Mouse (Mus musculus): ENCODE measurements around the gene Syne3.

Gene Syne3

DNA sequence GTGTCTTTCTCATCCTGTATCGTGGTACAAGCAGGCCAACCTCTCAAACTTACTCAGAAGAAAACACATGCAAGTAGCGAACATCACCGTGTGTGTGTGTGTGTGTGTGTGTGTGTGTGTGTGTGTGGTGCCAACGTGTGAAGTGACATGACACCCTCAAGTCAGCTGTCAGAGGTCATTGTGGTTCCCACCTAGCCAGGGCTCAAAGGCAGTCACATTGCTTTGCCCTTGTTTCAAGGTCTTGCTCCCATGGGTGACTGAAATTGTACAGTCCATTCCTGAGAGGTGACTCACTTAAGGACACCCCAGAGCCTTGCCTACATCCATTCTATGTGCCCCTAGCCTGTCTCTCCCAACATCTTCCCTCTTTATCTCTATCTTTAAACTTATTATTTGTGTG is 40.0 kb downstream of the Syne3 start:
- no peak for DNase-seq (ENCODE audit: low spot score in 2 of 2)

DNA sequence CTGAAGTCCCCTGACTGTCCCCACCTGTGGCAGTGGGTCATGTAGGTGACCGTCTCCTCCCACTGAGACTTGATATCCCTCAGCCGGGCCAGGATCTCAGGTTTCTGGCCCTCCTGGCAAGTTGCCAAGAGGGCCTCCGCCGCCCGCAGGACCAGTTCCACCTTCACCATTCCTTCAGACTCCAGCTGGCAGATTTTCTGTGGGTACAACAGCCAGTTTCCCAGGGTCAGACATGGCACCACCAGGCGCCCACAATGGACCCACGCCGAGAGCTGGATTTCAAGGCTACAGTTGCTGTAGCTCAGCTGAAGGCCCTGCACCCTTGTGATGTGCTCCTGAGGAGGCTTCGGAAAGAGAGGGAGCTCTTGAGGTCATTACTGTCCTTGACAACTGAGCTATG is 40.4 kb downstream of the Syne3 start:
- no peak for DNase-seq (ENCODE audit: low spot score in 2 of 2)

DNA sequence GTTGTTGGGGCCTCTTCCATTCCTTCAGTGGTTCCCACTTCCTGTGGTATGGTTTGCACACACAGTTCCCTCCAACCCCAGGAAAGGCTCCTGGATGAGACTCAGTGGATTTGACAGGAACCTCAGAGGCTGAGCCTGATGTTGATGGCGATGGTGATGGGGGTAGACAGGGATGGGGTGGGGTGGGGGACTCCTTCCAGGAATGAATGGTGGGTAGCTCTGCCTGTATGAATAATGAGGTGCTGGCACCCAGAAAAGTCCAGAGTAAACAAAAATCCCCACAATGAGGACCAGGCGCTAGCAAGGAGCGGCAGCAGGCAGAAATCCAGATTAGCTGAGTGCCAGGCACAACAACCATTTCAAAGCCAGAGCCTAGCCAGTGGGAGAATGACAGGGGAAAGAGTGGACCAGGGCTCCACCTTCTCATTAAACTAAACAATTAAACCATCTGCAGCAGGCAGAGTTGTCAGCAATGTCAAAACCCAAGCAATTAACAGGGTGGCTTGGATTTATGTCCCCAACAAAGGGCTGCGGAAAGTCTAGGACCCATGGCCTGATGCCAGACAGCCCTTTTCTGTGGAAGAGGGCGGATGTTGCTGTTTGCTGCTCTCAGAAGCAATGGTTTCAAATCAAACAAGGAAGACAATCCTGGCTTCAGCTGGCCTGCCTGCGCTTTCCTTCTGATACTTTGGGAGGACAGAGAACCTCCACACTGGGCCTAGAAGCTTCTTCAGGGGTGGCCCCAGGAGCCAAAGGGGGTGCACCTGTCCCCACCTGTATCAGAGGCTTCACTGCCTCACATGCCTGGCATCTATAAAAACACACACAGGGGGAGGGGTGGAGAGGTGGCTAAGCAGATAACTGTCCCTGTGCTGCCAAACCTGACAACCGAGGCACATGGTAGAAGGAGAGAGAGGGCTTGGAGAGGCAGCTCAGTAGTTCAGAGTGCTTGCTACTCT is 44.4 kb downstream of the Syne3 start:
- no peak for DNase-seq (ENCODE audit: low spot score in 2 of 2)

DNA sequence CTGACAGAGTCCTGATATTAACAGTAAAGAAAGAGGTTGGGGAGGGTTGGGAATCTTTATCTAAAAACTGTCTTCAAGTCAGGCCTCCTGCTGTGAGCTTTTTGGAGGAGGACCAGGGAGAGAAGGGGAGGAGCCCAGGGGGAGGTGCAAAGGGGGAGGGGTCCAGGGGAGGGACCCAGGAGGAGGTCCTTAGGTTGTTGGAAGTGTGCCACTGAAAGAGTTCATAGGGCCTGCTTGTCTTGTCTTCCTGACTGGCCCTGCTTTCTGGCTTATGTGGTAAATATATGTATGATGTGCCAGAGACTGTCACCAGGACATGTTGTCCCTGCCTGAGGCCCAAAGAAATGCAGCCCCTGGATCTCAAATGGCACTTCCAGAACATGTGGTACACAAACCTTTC is 49.2 kb downstream of the Syne3 start:
- DNase-seq (ENCODE audit: low spot score in 2 of 2): no peak

DNA sequence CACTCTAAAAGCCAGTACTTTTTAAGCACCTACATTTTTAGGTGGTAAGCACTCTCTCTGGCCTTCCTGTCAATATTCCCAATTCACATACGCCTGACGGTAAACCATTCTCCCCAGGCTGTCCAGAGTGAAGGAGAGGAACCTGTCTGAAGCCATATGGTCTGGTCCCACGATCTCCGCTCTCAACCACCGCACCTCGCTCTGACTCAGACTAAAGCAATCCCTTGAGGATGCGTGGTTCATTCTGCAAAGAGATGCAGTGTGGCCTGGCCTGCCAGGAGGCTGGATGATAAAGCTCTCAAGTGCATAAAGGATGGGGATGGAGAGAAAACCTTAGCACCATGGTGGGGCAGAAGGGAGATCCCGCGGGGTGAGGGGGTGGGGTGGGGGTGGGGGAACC is 49.6 kb downstream of the Syne3 start:
- DNase-seq (ENCODE audit: low spot score in 2 of 2): no peak

DNA sequence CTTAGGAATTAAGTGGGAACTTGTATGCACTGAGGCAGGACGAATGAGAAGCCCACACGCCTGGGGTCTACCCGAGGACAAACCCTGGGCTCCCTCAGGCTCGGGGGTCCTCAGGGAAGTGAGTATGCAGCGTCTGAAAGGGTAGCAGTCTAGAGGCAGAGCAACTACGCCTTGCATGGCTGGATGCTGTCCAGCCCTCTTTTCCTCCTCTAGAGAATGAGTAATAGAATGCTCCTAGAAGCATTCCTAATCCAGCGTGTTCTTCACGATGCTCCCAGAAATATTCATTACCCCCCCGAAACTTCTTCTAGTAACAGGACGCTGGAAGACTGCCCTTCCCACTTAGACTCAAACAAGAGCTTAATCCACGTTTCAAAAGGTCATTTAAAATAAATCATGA is 51.3 kb downstream of the Syne3 start:
- DNase-seq (ENCODE audit: low spot score in 2 of 2): no peak

DNA sequence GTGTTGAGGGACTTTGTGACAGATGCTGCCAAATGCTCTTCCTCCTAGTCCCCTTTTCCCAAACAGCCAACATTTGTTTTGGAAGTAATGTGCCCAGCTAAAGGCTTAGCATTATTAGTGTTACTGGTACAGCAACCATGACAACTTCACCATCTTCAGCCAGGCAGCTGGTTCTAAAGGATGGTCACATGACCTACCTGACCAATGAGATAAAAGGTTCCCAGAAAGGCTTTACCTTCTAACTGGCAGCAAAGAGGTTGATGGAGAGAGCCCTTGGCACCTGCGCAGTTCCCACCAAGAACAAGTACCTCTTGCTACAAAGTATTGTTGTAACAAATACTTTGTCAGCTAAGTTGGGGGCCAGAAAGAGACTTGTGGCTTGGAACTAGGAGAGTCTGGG is 52.4 kb downstream of the Syne3 start:
- no peak for DNase-seq (ENCODE audit: low spot score in 2 of 2)

DNA sequence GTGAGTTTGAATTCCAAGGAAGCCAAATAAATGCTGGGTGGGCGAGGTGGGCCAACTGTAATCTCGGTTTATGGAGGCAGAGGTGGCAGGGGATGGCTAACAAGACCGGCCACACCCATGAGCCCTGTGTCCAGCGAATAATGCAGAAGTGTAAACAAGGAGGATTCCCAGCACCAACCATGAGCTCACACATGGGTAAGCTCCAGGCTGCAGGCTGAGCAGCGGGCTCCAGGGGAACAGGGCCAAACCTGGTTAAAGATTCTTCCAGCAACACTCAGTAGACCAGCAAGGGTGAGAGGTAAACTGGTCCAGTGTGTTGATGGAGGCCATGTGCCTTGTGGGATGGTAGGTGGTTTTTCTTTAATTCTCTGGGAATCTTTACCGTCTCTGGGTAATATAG is 53.2 kb downstream of the Syne3 start:
- DNase-seq (ENCODE audit: low spot score in 2 of 2): no peak

DNA sequence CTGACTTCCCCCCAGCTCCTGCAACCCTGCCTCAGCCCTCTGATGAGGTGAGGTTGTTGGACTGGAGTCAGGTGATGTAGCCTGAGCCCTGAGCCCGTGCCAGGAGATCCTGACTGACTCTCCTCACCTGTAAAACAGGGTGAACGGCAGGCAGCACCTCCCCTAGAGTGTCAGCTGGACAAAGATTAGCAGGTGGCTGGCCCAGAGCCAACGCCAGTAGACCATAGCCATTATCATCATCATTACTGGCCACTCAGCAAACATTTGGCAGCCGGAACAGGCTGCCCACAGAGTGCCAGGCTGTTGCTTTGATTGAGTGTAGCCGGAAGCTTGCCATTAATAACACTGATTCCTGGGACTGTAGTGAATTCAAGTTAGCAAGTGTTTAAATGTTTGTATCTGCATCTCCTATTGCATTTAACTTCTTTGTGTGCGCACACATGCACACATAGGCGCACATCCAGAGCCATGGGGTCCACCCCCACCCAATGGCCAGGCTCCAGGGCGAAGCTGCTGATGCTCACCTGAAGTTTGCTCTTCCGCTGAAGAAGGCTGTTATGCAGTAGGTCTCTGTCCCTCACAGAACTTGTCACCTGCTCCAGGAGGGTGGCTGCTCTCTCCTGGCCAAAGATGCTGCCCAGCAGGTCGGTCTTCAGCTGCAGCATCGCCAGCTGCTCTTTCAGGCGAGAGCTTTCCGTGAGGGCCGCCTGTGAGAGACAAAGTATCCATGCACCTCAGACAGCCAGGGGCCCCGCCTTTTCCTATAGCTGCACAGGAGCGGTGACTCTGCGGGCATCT is 54.4 kb downstream of the Syne3 start:
- no peak for DNase-seq (ENCODE audit: low spot score in 2 of 2)

DNA sequence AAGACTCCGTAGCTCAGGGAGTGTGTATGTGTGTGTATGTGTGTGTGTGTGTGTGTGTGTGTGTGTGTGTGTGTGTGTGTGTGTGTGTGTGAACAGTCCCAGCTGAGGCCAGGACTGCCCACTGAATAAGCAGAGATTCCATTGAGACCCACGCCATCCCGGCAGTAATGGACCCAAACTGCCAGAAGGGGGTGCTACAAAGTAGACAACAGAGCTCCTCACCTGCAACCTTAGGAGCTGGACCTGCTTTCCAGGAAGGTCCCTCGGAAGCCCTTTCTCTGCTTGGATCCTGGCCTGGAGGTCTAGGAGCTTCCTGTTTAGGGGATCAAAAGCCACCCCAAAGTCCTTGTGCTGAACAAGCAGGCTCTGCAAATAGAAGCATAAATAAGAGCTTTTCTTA is 55.7 kb downstream of the Syne3 start:
- DNase-seq (ENCODE audit: low spot score in 2 of 2): peak; percentile 54 to 70

DNA sequence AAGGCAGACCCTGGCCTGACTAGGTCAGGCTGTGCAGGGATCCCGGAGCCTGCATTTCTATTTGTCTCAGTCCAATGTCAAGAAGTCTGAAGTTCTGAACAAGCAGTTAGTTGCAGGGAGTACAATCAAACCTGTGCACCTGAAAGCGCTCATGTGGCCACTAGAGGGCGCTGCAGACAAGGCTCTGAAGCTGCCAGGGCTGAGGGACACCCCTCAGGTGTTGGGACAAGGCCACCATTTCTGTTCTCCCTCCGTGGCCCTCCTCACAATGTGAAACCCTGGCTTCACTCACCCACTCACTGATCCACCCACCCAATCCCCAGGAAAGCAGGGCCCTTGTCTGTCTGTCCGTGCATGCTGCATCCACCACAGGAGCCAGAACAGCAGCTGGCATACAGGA is 57.2 kb downstream of the Syne3 start:
- DNase-seq (ENCODE audit: low spot score in 2 of 2): peak; percentile 78 to 90

DNA sequence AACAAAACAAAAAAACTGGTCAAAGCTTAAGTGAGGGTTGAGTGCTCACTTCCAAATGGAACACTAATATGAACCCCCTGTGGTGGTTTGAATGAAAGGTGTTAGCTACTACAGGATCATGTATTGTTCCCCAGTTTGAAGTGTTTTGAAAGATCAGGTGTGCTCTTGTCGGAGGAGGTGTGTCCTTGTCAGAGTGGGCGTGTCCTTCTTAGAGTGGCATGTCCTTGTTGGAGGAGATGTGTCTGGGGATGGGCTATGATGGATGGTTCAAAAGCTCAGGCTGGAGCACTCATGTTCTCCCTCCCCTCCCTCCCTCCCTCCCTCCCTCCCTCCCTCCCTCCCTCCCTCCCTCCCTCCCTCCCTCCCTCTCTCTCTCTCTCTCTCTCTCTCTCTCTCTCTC is 61.7 kb downstream of the Syne3 start:
- DNase-seq (ENCODE audit: low spot score in 2 of 2): no peak

DNA sequence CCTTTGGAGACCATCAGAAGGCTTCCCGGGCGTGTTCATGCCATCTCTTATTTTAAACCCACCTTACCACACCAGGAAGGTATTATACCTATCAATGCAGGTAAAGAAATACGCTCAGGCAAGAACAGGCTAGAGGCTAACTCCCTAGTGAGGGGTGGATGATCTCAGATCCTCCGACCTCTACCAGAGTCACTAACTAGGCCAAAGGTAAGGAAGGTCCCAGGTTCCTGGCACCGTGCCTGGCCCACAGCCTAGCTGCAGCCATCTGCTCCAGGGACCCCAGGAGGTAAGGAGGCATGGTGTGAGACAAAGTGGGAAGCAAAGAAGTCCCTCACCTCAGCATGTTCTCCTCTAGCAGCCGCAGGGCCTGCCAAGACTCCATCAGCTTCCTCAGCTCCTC is 63.4 kb downstream of the Syne3 start:
- DNase-seq (ENCODE audit: low spot score in 2 of 2): no peak

DNA sequence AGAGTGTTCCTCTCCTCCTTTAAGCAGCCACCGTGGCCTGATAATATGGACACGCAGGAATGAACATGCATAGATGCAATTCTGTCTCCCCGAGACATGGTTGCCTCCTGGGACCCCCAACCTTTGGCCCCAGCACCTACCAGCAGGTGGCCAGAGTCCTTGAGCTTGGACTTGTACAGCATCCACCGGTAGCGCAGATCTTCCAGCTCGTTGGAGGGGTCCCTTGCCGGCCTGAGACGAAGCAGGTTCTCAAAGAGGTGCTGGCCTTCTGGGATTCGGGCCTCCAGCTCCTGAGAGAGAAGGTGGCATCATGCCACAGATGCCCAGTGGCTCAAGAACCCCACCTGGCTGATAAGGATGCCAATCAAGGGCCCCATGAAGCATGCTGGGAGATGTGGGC is 69.1 kb downstream of the Syne3 start:
- DNase-seq (ENCODE audit: low spot score in 2 of 2): no peak

DNA sequence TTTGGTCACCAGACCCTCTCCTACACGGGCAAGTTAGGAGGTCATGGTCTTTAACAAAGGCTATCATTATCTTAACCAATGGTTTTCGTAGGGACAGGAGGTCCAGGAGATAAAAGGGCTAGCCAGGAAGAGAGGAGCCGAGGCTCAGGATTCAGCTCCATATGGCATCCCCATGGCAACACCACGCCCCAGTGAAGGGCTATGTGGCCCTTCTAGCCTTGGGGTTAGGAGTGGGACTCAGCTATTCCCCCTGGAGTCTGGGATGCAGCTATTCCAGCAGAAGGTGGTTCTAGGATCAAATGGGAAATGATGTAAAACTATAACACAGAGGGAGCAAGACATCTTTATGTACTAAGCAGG is 69.6 kb downstream of the Syne3 start:
- DNase-seq (ENCODE audit: low spot score in 2 of 2): no peak

DNA sequence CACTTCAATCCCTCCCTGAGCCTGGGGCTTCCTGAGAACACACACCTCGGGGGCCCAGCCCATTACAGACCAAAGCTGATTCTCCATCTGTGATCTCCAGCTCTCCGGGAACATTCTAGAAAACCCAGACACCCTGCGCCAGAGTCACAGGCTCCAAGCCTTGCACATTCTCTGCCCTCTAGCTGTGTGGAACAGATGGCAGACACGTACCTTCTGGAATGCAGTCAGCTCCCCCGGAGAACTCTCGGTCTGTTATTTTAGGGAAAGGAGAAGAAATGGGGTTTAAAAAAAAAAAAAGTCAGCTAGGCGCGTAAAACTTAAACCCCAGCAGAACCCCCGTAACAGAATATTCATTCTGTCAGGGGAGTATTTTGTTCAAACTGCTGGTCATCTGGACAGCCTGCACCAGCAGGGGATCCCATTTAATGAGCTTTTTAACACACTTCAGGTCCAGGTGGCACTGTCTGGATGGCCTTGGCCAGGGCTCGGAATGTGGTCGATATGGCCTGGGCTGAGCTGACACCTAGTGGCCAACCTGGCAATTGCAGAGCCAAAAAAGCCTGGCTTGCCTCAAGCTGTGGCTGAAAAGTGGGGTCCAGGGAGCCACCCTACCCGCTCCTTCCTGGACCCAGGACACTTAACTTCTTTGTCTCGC is 70.1 kb downstream of the Syne3 start:
- DNase-seq (ENCODE audit: low spot score in 2 of 2): peak; percentile 67 to 73

DNA sequence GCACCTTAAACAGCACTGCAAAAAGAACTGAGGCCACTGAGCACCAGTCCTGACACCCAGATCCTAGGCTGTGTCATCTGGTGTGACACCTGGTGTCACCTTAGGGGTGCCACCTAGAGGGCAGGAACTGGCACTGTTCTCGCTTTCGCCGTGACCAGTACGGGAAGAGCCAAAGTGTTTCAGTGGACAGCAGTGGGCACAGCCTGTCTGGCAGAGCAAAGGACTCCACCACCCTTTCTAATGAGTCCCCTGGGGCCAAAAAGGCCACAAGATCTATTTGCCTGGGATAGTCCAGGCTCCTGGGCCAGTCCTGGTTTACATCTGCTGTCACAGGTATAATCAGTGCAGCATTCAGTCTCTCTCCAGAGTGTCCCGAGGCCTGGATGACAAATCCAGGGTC is 70.7 kb downstream of the Syne3 start:
- DNase-seq (ENCODE audit: low spot score in 2 of 2): no peak

DNA sequence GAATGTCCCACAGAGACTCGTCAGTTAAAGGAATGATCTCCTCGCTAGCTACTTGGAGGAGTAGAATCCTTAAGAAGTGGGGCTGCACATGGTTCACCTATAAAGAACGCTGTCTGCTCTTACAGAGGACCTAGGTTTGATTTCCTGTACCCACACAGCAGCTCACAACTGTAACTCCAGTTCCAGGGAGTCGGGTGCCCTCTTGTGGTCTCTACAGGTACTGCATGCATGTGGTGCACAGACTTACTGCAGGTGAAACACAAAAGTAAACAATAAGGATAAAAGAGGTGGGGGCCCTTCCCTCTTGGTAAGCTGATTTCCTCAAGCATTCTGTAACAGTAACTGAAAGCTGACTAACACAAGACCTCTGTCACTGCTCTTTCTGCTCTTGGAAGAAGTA is 73.4 kb downstream of the Syne3 start:
- DNase-seq (ENCODE audit: low spot score in 2 of 2): peak; percentile 40 to 68

DNA sequence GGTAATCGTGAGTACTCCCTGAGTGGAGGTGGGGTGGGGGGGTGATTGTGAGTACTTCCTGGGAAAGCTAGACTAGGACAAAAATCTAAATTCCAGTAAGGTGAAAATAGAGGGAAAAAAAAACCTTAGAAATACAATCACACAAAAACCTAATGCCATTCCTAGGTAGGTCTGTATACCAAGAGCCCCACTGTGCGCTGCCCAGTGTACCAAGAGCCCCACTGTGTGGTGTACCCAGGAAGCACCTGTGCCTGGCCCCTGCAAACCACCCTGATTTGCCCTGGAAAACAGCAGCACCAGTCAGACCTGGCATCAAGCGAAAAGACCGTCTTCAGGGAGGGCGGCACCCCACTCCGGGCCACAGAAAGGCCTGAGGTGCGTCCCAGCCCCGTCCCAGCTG is 74.5 kb downstream of the Syne3 start:
- DNase-seq (ENCODE audit: low spot score in 2 of 2): no peak

DNA sequence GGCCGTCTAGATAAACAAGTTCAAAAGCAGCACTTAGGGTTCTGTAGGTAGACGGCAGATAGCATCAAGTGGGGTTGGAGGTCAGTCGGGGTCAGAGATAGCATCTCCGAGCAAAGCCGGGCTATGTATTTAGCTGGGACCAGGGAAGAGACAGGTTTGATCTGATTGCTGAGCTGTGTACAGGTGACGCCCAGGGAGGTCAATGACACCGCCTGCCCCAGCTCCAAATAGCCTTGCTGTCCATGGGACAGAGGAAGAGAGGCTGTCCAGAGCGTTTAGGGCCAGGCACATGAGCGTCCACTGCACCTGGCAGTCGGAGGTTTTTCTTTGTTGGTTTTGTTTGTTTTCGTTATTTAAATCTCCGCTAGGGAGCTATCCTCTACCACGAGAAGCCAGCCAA is 75.8 kb downstream of the Syne3 start:
- DNase-seq (ENCODE audit: low spot score in 2 of 2): no peak

DNA sequence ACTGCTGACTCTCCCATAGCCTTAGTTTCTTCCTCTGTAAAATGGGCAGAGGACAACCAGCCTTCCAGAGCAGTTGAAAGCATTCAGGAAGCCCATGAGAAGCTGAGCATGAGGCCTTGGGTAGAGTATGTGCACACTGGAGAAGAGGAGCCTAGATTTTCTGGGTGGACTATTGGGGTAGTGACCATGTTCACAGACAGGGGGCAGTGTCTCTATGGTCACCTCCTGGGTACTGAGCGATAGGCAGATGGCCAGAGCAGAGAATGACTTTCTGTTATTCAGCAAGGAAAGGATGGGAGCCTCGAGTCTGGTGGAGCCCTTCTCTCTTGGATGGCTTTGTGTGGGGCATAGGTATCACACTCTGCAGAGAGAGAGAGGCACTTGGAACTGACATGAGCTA is 76.4 kb downstream of the Syne3 start:
- peak in 1 of 2 experiments; percentile 34 for DNase-seq (ENCODE audit: low spot score in 2 of 2)

DNA sequence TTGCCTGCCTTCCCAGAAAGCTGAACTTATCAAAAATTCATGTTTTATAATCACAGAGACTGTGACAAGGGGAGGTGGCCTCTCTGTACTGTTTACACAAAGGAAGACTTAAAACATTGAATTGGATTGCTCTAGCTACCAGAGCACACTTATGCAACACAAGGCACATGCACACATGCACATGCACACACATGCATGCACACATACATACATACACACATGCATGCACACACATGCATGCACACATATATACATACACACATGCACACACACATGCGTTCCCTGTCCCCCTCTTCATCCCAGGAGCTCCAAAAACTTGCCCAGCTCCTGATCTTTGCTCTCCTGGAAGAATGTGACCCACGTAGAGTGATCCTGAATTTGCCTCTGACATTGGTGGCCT is 83.8 kb downstream of the Syne3 start:
- DNase-seq (ENCODE audit: low spot score in 2 of 2): no peak

DNA sequence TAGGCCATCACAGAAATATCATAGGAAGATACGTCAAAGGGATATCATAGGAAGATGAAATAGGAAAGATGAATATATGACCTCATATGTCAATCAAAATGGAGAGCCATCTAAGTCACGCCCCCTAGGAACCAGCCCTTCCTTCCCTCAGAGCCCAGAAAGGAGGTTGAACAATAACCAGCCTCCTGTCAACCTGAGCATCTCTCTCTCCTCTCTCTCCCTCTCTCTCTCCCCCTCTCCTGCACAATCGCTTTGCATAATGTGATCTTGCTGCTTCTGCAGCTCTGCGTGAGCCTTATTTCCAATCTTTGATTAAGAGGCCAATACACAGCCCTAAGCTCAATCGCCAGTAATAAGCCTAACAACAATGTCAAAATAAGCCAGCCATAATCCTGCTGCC is 84.6 kb downstream of the Syne3 start:
- no peak for DNase-seq (ENCODE audit: low spot score in 2 of 2)
